Mouse (Mus musculus) kidney, embryonic 16.5 days (tissue): Measurements from ENCODE around the gene Piwil4. TPM values are rescaled to one million over a fixed set of nuclear protein-coding genes. Genes with fewer than 3 reads are reported as not detected.

Experiments used
- ATAC-seq: fragments of 200-750 bp; cut with Nextera tagmentation; 2 replicates; pipeline ENCODE4 v1.8.0; 2017; ENCODE audit warnings: moderate TSS enrichment; ENCODE audit not compliant: low FRiP score, low TSS enrichment
- H3K27ac ChIP-seq: fragments of 300-500 bp; sonication (generic); 2 replicates; pipeline ENCODE4 v1.5.1; 2014; ENCODE audit warnings: low read length
- H3K27me3 ChIP-seq: fragments of 300-500 bp; sonication (generic); 2 replicates; pipeline ENCODE4 v1.6.1; 2014; ENCODE audit warnings: low read length, control low read depth, mixed read lengths; ENCODE audit not compliant: insufficient read depth
- H3K36me3 ChIP-seq: fragments of 300-500 bp; sonication (generic); 2 replicates; pipeline ENCODE4 v1.6.1; 2014; ENCODE audit warnings: low read length, control low read depth, mixed read lengths; ENCODE audit not compliant: insufficient read depth
- H3K4me1 ChIP-seq: fragments of 300-500 bp; sonication (generic); 2 replicates; pipeline ENCODE4 v1.6.1; 2014; ENCODE audit warnings: low read length, control low read depth, mixed read lengths; ENCODE audit not compliant: insufficient read depth
- H3K4me2 ChIP-seq: fragments of 300-500 bp; sonication (generic); replicated peaks from 2 replicates; pipeline ENCODE4 v1.6.1; 2014; ENCODE audit warnings: low read depth, low read length
- H3K4me3 ChIP-seq: fragments of 300-500 bp; sonication (generic); 2 replicates; pipeline ENCODE4 v1.5.1; 2014; ENCODE audit warnings: mild to moderate bottlenecking, low read length
- H3K9ac ChIP-seq: fragments of 300-500 bp; sonication (generic); replicated peaks from 2 replicates; pipeline ENCODE4 v1.6.1; 2014; ENCODE audit warnings: low read length
- H3K9me3 ChIP-seq: fragments of 300-500 bp; sonication (generic); 2 replicates; pipeline ENCODE4 v1.6.1; 2016; ENCODE audit warnings: low read length, control low read depth
- WGBS: fragments of 180-500 bp; shearing (Covaris S2); extraction: QIAGEN DNeasy Blood & Tissue Kit; methylation state at CpG from one replicate; pipeline ENCODE4 v1.1.7; 2014; 5-methylcytosine and 5-hydroxymethylcytosine counted together
- polyA plus RNA-seq: library from polyadenylated mRNA; unstranded; fragments of >200 nt; fragmentation: Nextera tagmentation; extraction: Ambion mirVana; gene quantifications from 2 replicates; pipeline ENCODE4 v1.2.1, GENCODE M21; 2015

Piwil4 gene
- polyA plus RNA-seq, 1 experiment from 2014 or later, result 0.30 TPM

DNA sequence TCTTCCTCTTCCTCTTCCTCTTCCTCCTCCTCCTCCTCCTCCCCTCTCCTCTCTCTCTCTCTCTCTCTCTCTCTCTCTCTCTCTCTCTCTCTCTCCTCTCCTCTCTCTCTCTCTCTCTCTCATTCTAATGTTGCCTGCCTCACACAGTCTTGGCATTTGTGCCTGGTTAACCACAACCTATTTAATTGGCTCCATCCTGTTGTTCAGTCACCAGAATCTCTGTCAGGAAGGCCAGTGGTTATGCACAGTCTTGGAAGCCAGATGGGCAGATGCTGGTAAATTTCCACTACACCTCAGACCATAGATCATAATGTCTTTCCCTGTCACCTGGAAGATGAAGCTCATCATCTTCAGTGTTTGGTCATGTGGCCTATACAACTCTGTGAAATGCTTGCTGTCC, 18.7 kb upstream of the Piwil4 start:
- H3K27ac ChIP-seq, result no peak overlapping the region
- no peaks in the 10 kb centered on the region for H3K9me3 ChIP-seq
- ATAC-seq, result no peak
- no peak overlapping the region for H3K9ac ChIP-seq
- no peaks in the 10 kb centered on the region for H3K4me1 ChIP-seq
- no peaks in the 10 kb centered on the region for H3K36me3 ChIP-seq
- H3K4me3 ChIP-seq, result no peak overlapping the region
- no peaks in the 10 kb centered on the region for H3K27me3 ChIP-seq
- no peak overlapping the region for H3K4me2 ChIP-seq

DNA sequence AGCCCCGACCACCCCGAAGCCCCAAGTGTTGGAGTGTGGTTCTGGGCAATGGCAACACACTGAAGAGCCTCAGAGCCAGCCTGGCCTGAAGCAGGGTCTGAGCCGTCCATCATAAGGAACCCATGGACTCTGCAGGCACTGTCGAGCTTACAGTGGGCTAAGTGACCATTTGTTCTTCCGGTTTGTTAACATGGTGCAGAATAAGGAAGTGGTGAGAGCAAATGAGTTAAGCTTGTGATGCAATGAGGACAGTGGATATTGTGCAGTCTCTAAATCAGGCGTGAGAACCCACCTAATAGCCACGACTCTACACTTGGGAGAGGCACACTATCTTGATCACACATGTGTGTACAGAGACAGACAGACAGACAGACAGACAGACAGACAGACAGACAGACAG, 18.1 kb upstream of the Piwil4 start:
- 69% methylated on average over 7 of the region's 7 CpGs for WGBS
- ATAC-seq, result no peak
- Histone ChIP-seq H3K4me1 (no peaks in the 10 kb centered on the region), H3K9me3 (no peaks in the 10 kb centered on the region), H3K9ac (no peak overlapping the region), H3K4me2 (no peak overlapping the region), H3K27ac (no peak overlapping the region), H3K36me3 (no peaks in the 10 kb centered on the region), H3K27me3 (no peaks in the 10 kb centered on the region), H3K4me3 (no peak overlapping the region)

DNA sequence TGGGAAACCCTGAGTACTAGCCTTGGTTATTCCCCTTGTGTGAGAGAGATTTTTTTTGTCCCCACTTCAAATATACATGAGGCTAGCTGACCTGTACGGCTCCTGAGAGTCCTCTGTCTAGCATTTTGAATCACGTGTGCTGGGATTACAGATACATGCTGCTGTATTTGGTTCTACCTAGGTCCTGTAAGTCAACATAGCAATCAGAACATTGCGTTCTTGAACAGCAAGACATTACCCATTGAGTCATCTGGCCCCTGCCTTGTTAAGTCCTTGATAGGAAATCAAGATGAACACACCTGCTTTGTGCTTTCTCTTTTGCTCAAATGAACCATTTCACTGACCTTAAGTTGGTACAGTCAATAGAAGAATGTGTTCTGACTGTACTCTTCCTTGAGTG, 13.9 kb upstream of the Piwil4 start:
- Histone ChIP-seq H3K9ac (no peak overlapping the region), H3K9me3 (no peaks in the 10 kb centered on the region), H3K27ac (no peak overlapping the region), H3K4me1 (peaks cover 8% of the 10 kb centered on the region; the same call in 1 of the 2 replicates), H3K4me2 (no peak overlapping the region), H3K36me3 (no peaks in the 10 kb centered on the region), H3K27me3 (no peaks in the 10 kb centered on the region), H3K4me3 (no peak overlapping the region)
- no peak for ATAC-seq
- 82% methylated on average over 3 of the region's 3 CpGs for WGBS

DNA sequence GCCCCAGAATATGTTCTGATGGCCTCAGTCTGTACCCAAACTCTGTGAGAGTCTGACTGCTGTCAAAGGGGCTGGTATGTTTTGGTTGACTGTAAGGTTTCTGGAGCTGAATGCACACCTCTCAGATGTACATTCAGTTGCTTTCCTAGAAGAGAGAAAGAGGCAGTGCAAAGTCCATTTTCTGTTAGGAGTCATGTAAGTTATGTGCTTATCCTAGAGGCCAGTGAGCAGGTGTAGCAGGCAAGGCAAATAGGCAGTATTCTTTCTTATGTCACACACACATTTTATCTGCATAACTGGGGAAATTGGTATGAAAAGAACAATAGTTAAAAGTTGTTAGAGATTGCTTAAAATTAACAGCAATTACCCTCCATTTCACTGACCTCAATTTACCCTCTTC, 13.4 kb upstream of the Piwil4 start:
- H3K9ac ChIP-seq, result no peak overlapping the region
- H3K36me3 ChIP-seq, result no peaks in the 10 kb centered on the region
- H3K4me2 ChIP-seq, result no peak overlapping the region
- H3K4me3 ChIP-seq, result no peak overlapping the region
- ATAC-seq, result no peak
- H3K4me1 ChIP-seq, result peaks cover 8% of the 10 kb centered on the region; the same call in 1 of the 2 replicates
- no peaks in the 10 kb centered on the region for H3K9me3 ChIP-seq
- no peak overlapping the region for H3K27ac ChIP-seq
- H3K27me3 ChIP-seq, result no peaks in the 10 kb centered on the region

GRCm38 (mm10) chr9:14752001-14752522, 11.5 kb upstream of the Piwil4 start, which contains the start of gene Fut4:
Gene Fut4, minus strand, starts transcription at chr9:14752393.
- Histone ChIP-seq H3K27ac (peak within 1 kb of the TSS; percentile 52; the same call in 1 of the 2 replicates), H3K27me3 (no peaks in the 10 kb centered on the region), H3K4me1 (peaks cover 8% of the 10 kb centered on the region; the same call in 1 of the 2 replicates), H3K9me3 (no peaks in the 10 kb centered on the region), H3K4me2 (peak within 1 kb of the TSS; percentile 99), H3K36me3 (no peaks in the 10 kb centered on the region), H3K9ac (peak within 1 kb of the TSS; percentile 81), H3K4me3 (peak within 1 kb of the TSS; percentile 60)
- under 1% methylated on average over 28 of the region's 28 CpGs for whole genome bisulfite sequencing
- peak; percentile 89 for ATAC-seq

DNA sequence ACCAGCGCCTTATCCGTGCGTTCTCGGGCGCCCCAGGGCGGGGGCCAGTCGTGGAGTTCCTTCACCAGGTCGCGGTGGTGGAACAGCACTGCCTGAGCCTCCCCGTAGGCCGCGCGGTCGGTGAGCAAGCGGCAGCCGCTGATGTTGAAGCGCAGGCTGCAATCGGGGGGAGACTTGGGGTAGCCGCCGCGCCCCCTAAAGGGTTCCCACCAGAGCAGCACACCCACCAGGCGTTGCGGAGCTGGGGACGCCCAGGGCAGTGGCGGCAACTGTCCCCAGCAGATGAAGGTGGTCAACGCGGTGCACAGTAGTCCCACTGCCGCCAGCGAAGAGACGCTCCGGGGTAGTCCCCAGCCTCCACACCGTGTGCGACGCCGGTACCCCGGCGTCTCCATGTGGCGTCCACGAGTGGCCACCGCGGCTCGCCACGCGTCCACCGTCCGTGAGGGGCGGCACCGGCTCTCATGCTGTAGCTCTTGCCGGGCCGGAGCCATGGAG, 11.0 kb upstream of the Piwil4 start:
- H3K27me3 ChIP-seq, result no peaks in the 10 kb centered on the region
- H3K4me2 ChIP-seq, result peak overlapping the region; percentile 99
- H3K27ac ChIP-seq, result no peak overlapping the region
- H3K9ac ChIP-seq, result peak overlapping the region; percentile 81
- peak overlapping the region; percentile 60 for H3K4me3 ChIP-seq
- no peaks in the 10 kb centered on the region for H3K36me3 ChIP-seq
- peak; percentile 87 for ATAC-seq
- H3K4me1 ChIP-seq, result peaks cover 8% of the 10 kb centered on the region; the same call in 1 of the 2 replicates
- no peaks in the 10 kb centered on the region for H3K9me3 ChIP-seq
- under 1% methylated on average over 50 of the region's 50 CpGs for WGBS

GRCm38 (mm10) chr9:14750901-14751502, 10.5 kb upstream of the Piwil4 start:
- Histone ChIP-seq H3K4me3 (peak overlapping the region; percentile 60), H3K4me2 (peak overlapping the region; percentile 99), H3K36me3 (no peaks in the 10 kb centered on the region), H3K9me3 (no peaks in the 10 kb centered on the region), H3K4me1 (peaks cover 8% of the 10 kb centered on the region), H3K9ac (peak overlapping the region; percentile 81), H3K27me3 (no peaks in the 10 kb centered on the region), H3K27ac (no peak overlapping the region)
- peak; percentile 4 for ATAC-seq
- WGBS, result 59% methylated on average over 42 of the region's 42 CpGs

- Histone ChIP-seq H3K27ac (no peak overlapping the region), H3K4me1 (no peaks in the 10 kb centered on the region), H3K36me3 (no peaks in the 10 kb centered on the region), H3K9me3 (no peaks in the 10 kb centered on the region), H3K4me3 (no peak overlapping the region), H3K27me3 (no peaks in the 10 kb centered on the region), H3K9ac (no peak overlapping the region), H3K4me2 (no peak overlapping the region)
- no peak for ATAC-seq
- WGBS, result 77% methylated on average over 4 of the region's 4 CpGs
Measured at GRCm38 (mm10) chr9:14739498-14740150, 909 bp downstream of the Piwil4 start.

DNA sequence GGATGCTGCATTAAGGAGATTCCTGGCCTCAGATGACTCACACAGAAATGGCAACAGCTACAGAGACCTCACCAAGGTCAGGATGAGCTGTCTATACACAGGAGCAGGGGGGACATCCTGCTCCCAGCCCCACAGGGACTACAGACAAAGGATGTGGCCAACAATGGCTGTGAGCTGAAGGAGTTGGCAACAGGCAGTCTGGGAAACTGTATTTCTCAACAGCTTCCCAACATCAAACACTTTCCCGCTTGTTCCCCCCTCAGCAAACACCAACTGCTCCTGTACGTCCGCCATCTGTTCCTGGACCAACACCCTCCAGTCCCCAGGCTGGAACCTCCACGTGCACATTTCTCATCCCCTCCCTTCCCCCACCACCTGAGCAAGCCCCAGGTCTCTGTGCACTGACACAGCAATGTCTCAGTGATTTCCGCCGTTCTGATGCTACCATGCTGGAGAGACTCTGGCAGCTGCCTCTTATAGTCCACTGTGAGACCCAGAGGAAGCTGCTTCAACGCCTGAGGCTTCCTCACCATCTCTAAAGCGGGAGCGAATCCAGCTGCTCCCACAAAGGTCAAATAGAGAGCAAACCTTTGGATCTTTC, 9.5 kb downstream of the Piwil4 start:
- Histone ChIP-seq H3K4me2 (no peak overlapping the region), H3K4me1 (peaks cover 8% of the 10 kb centered on the region), H3K9me3 (no peaks in the 10 kb centered on the region), H3K27ac (no peak overlapping the region), H3K27me3 (no peaks in the 10 kb centered on the region), H3K9ac (no peak overlapping the region), H3K36me3 (no peaks in the 10 kb centered on the region), H3K4me3 (no peak overlapping the region)
- 17% methylated on average over 9 of the region's 9 CpGs for WGBS
- ATAC-seq, result peak; percentile 46; the same call in 1 of the 2 replicates
